ENCODE assay signal across 12 mouse cellular contexts in genomic region chr7:138248176-138248575, GRCm38 (mm10).
DNase-seq lines count a peak whose midpoint lies in the region; ATAC-seq and TF ChIP-seq lines count a peak whose summit lies in the region.
"Had no signal": no experiment of that assay in that cellular context is flagged by ENCODE, and none has a peak within 500 bp of the region (broad histone marks: within the 10 kb centered on the region; RNA-seq: fewer than 3 reads in every experiment).

No protein-coding gene starts in this region.

- H3K4me2 ChIP-seq in lung, embryonic 14.5 days = no peak overlapping the region
- H3K4me2 ChIP-seq: neural tube, embryonic 12.5 days had no signal

- H3K27ac ChIP-seq in gastrocnemius, adult 2 months = no peak overlapping the region
- no peak overlapping the region for H3K27ac ChIP-seq in lung, embryonic 14.5 days (ENCODE audit: low read depth)
- H3K27ac ChIP-seq: neural tube, embryonic 12.5 days had no signal

- WGBS in lung, embryonic 14.5 days = 67% methylated on average over 3 of the region's 3 CpGs
- 69% methylated on average over 3 of the region's 3 CpGs for WGBS in lung, adult 2 months

- TF ChIP-seq CTCF in gastrocnemius, adult 2 months (IDR thresholded peaks at IDR 0.05) = peak; percentile 15; the same call in 1 of the 2 replicates
- TF ChIP-seq CTCF in lung, embryonic 14.5 days (IDR thresholded peaks at IDR 0.05; ENCODE audit: low read depth) = peak; percentile 49
- TF ChIP-seq CTCF in lung, adult 2 months (IDR thresholded peaks at IDR 0.05; ENCODE audit: insufficient read depth, low read length) = no peak

- H3K9ac ChIP-seq in lung, embryonic 14.5 days = no peak overlapping the region
- H3K9ac ChIP-seq: neural tube, embryonic 12.5 days had no signal

- H3K4me1 ChIP-seq in lung, embryonic 14.5 days (ENCODE audit: insufficient read depth) = no peaks in the 10 kb centered on the region; the same call in 1 of the 2 replicates
- H3K4me1 ChIP-seq in lung, adult 2 months (ENCODE audit: control insufficient read depth, insufficient read depth, low read length) = no peaks in the 10 kb centered on the region
- H3K4me1 ChIP-seq: neural tube, embryonic 12.5 days had no signal

- no peaks in the 10 kb centered on the region for H3K27me3 ChIP-seq in lung, embryonic 14.5 days (ENCODE audit: insufficient read depth, low read length)
- H3K27me3 ChIP-seq: neural tube, embryonic 12.5 days had no signal

- no peak overlapping the region for H3K4me3 ChIP-seq in gastrocnemius, adult 2 months
- H3K4me3 ChIP-seq in lung, embryonic 14.5 days (ENCODE audit: low read depth, low read length) = no peak overlapping the region
- no peak overlapping the region for H3K4me3 ChIP-seq in lung, adult 2 months (replicated peaks; ENCODE audit: extremely low read depth, low read depth, low read length)
- H3K4me3 ChIP-seq: neural tube, embryonic 12.5 days had no signal

- intact Hi-C loops in gastrocnemius, adult 2 months (cut with DNase I) = loop anchor here (5.0 kb wide), 1 partner anchor 714 kb away; no protein-coding TSS in a partner anchor
- intact Hi-C loops in heart, postnatal 14 days (cut with DNase I) = no loop called here

- no peak for DNase-seq in gastrocnemius, adult 2 months
- DNase-seq in gastrocnemius, adult 18-20 months (ENCODE audit: low spot score) = no peak
- DNase-seq in lung, embryonic 14.5 days = peak; percentile 12
- DNase-seq in lung, adult 2 months = no peak
- no peak for DNase-seq in heart, postnatal 14 days
- DNase-seq in kidney, postnatal 14 days = no peak
- DNase-seq: lung, postnatal 14 days; thymus, postnatal 4 days had no signal

- TF ChIP-seq POLR2A in lung, adult 2 months (IDR thresholded peaks at IDR 0.05; ENCODE audit: borderline replicate concordance, extremely low read depth, low read depth, low read length) = no peak

- ATAC-seq in lung, embryonic 14.5 days (ENCODE audit: insufficient read depth) = no peak
- peak; percentile 87 for ATAC-seq in common myeloid progenitor, adult 5-6 weeks (replicated peaks; ENCODE audit: low read depth, poor library complexity, severe bottlenecking)
- peak; percentile 76 for ATAC-seq in megakaryocyte progenitor cell, adult 5-6 weeks (replicated peaks; ENCODE audit: poor library complexity)
- ATAC-seq: inflammation-experienced regulatory T-cells, adult 6 months had no signal

- H3K9me3 ChIP-seq in lung, embryonic 14.5 days (ENCODE audit: low read depth, low read length) = no peaks in the 10 kb centered on the region
- H3K9me3 ChIP-seq: neural tube, embryonic 12.5 days had no signal

- H3K36me3 ChIP-seq in lung, embryonic 14.5 days (ENCODE audit: insufficient read depth) = no peaks in the 10 kb centered on the region
- H3K36me3 ChIP-seq: neural tube, embryonic 12.5 days had no signal
